Mouse (Mus musculus) cerebellum, postnatal 10 days (tissue): ENCODE measurements around the gene Aamdc.

Experiments
- DNase-seq, 2 experiments: peaks; one replicate each; pipeline ENCODE4 v3.0.0; 2021; ENCODE audit warnings: mixed read lengths in 2 of 2

Gene Aamdc

DNA sequence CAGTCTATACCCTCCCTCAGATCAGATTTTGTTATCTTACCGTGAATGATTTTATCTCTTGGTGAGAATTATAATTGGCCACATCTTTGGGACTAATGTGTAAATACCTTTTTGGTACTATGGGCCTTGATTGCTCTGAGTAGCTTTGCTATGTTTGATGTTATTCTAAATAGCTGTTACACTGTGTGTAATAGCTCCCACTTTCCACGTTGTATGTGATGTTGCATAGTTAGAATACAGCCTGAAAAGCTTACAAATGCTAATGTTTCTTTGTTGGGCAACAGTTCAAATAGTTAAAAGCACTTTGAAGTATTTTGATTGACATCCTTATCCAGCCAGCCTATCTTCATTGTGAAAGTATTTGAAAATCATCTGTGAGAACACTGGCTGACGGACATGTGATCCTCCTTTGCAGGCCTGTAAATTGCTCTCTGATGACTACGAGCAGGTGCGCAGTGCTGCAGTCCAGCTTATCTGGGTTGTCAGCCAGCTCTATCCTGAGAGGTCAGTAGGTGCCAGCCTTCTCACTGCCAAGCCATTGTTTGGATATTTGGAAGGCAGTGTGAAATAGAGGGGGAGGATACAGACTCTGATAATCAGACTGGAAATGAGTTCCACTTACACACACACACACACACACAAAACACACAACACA is 78.6 kb downstream of the Aamdc start:
- peak; percentile 76 to 80 for DNase-seq
